Mouse (Mus musculus) cerebellum, postnatal 4 days (tissue): ENCODE data around the gene Eva1c.
"Not testable (repeated sequence)": the region's sequence is repeated elsewhere in the genome, so short reads cannot be mapped to it uniquely, and the experiment has no call there.

ENCODE experiments used
- DNase-seq, 2 experiments: peaks; one replicate each; pipeline ENCODE4 v3.0.0; 2022; ENCODE audit warnings: low spot score in 2 of 2, mixed read lengths in 1 of 2

Eva1c gene

DNA sequence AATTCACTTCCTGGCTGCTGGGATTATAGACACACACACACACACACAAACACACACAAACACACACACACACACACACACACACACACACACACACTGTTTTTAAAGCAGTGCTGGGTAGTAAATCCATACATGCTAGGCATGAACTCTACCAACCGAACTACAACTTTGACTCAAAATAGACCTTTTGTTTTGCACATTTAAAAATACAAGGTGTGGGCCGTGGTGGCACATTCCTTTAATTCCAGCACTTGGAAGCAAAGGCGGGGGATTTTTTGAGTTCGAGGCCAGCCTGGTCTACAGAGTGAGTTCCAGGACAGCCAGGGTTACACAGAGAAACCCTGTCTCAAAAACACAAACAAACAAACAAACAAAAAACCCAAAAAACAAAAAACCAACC, 2.5 kb upstream of the Eva1c start:
- DNase-seq, result not testable (repeated sequence)

DNA sequence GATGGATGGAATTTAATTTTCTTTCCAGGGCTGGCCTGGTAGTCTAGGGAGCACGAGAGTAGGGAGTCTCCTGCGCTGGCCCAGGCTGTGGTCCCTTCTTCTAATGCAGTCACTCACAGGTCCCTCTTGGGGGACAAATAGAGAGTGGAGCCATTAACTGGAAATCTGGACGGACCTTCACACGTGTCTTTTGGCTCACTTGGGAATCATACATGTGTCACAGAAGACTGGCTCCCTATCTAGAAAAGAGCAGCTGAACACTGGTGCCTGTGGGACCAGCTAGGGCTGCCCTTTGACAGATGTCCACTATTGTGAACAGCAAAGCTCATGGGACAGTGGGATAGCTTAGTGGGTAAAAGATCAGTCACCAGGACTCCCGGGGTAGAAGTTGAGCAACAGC, 478 bp upstream of the Eva1c start:
- DNase-seq, result no peak

DNA sequence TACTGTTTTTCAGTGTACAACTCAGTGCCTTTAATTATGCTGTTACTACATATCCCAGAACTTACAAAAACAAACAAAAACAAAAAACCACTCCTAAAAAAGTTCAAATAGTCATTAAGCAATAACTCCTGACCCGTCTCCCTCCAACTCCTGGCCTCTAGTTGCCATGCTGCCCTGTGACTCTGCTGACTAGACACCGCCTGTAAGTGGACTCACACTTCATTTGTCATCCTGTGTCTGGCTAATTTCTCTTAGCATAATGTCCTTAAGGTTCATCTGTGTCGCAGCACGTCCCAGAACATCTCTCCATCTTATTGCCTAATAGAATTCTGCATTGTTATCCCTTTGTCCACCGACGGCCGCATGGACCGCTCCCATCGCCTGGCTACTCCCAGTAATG, 979 bp downstream of the Eva1c start:
- no peak for DNase-seq

DNA sequence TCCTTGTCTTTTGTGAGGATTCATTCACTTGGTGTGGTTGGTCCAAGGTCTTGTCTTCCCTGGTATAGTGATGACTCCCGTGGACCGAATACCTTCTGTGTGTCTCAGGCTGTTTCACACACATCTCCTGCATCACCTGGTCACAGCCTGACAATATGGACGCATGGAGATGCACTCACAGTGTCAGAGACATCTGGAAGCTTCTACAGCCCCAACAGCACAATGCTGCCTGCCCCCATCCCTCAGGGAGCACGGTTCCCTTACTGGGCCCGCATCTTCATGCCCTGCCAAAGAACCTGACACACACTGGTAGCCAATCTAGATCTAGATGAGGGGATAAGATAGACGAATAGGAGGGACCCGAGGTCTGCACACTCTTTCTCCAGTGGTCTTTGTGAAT, 2.6 kb downstream of the Eva1c start:
- DNase-seq, result no peak

DNA sequence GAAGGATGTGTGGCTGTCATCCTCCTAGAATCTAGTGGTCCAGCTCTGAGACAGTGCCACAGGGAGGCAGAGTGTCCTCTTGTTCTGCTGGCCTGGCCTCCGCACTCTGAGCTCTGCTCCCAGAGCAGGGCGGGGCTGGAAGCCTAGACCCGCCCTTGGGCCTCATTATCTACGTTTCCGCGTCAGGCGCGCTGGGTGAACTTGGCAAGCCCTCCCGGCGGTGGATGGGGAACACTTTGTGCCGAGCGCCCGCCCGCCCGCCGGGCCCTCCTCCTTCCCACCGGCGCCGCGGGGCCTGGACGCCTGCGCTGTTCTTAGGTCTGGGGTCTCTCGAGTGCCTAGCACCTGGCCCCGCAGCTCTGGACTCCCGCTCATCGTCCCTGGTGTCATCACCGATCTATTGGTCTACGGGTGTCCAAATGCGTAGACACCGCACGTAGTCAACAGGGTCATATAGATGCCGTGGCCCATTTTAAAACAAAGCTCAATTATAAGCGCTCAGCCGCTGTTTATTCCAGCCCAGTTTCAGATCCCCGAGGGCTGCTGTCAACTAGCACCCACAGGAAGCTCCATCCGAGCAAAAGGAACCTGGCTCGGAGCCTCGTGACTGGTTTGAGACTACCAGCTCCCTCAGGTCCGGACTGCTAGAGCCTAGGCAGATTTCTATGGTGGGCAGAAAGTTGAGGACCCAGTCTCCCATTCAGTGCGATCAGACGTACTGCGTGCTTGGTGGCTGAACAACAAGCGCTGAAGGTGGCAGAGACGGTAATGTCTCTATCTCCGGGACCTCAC, 3.6 kb downstream of the Eva1c start:
- peak in 1 of 2 experiments; percentile 59 for DNase-seq

DNA sequence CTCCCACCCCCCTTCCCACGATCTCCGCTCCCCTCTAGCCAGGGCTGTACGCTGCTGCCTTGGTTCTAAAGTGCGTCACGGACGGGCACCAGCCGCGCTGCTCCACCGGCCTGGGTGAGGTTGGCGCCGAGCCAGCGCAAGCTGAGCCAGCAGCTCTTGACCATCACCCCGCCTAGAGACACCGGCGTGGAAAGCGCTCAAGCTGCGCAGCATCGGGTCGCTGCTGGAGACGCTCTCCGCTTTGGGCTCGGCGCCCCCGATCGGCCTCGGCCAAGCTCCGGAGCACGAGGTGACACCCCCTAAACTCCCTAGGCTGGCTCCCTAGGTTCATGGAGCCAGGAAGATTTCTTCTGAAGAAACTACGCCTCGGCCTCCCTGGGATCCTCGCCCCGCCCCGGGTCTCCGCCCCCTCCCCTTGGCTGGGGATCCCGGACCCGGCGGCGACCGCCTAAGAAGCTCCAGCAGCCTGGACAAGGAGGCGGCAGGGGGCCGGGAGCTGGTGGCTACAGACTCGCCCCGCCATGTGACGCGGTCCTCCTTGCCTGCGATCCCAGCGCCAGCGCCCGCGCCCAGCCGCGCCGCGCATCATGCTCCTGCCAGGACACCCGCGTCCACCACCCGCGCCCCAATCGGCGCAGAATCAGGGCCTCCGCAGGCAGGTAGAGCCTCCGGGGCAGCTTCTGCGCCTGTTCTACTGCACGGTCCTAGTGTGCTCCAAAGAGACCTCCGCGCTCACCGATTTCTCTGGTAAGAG, 4.3 kb downstream of the Eva1c start:
- DNase-seq, result peak in 1 of 2 experiments; percentile 56

DNA sequence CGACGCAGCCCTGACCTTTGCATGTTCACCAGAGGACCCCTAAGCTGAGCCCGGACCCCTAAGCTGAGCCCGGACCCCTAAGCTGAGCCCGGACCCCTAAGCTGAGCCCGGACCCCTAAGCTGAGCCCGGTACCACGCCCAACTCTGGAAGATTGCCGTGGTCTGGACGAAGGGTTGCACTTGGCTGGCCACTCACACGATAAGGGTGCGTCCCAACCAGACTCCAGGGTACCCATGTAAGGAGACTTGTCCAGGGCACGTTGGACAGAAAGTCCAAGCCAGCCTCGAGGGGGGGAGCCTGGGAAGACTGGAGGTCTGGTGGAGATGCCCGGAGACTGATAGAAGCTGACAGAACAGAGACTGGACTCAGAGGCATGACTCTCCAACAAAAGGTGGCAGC, 5.2 kb downstream of the Eva1c start:
- DNase-seq, result no peak

DNA sequence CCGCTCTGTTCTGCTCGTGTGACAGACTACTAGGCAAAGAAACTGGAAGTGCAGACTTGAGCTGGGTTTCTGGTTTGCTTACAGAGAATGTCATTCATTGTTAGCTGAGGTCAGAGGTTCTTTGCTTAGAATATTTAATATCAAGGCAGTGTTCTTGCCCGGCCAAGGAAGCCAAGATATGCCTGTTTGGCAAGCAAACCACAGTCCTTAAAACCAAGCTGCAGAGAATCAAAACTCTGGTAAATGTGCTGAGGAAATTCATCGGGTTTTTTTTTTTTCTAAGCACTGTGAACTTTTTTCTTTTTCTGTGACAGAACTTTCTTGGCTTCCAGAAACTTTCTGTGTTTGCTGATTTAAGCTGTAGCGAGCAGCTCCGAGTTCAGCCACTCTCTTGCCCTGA, 6.0 kb downstream of the Eva1c start:
- DNase-seq, result no peak

DNA sequence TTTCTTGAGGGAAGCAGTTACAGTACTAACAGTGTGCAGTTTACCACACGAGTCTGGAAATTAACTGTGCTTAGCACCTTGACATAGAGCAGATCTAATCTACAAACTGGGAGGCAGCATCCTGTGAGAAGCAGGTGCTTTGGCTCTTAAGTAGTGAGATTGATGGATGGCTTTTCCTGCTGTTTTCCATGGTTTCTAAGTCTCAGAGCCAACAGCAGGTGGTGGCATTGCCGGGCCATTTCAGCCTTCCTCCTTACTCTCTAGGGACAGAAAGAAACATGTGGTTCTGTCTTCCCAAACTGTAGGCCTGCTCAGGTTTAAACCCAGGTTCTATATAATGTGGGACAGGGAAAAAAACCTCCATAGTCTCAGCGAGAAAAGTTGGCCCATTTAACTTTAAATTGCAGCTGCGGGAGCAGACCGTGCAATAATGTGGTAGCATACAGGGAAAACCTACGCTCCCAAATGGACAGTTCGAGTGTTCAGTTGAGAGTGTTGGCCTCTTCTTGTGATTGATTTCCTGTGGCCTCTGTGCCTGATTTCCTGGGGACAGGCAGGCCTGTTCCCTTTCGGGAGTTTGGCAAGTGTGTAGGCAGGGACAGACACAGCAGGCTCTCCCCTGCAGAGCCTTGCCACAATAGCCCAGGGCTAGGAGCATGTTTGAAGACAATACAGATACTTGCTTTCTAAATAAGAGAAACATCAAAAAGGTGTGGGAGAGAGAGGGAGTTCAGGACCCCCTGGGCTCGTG, 6.7 kb downstream of the Eva1c start:
- no peak for DNase-seq

DNA sequence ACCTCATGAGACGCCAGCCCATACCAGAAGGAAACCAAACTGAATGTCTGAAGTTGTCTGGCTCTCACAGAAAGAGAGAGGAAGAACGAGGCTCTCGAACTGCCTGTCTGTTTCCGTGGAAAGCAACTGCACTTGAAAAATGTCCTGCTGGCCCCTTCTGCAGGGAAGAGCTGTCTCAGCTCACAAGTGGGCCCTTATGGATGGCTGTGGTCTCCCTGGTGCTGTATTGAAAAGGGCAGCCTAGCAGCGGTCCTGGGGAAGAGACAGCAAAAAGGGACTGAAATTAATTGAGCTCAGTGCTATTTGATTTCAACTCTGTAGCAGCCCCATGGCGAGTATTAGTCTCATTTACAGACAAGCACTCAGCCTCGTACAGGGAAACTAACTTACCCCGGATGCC, 10.9 kb downstream of the Eva1c start:
- DNase-seq, result no peak

DNA sequence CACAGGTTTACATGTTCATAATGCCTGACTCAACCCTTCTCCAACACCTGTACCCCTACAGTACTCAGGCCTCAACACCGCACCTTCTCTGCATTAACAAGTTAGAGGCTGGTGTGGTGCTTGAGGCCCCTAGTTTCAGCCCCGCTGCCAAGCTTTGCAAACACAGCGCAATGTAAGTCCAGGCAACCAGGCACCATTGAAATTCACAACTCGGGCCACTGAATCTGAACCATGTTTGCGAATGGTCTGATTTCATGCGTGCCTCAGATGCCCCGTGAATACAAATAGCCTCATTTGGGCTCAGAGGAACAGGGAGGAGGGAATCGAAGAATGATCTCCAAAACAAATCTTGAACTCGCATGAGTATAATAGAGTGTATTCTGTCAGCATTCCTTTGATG, 15.6 kb downstream of the Eva1c start:
- no peak for DNase-seq

DNA sequence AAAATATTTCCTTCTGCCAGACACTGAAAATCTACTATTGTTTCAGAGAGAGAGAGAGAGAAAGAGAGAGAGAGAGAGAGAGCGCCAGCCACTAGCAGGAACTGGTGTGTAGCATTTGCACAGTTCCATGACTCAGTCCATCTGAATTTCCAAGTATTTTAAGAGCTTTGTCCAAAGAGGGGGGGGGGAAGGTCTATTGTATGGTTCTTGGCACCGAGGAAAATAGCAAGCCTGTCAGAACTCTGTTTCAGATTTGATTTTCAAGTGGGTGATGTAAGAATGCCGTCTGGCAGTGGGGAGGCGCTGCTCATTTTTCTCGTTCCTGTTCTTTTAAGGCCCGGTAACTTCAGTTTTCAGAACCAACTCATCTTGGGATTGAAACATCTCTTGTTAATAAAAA, 18.5 kb downstream of the Eva1c start:
- DNase-seq, result no peak

DNA sequence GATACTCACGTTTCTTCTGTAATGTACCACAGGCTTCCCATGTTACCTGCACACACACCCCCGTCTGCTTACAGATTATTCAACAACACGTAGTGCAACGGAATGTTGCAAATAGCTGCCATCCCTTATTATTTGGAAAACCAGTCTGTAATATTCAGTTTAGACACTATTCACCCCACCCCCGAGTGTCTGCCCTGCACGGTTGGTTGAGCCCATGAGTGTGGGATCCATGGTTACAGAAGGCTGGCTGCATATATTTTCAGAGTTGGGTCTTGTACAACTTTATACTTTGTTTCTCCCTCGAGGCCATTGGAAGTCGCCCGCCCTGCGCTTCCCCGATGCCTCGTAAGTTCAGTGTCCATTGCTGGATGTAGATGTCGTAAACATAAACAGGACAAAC, 19.1 kb downstream of the Eva1c start:
- no peak for DNase-seq

DNA sequence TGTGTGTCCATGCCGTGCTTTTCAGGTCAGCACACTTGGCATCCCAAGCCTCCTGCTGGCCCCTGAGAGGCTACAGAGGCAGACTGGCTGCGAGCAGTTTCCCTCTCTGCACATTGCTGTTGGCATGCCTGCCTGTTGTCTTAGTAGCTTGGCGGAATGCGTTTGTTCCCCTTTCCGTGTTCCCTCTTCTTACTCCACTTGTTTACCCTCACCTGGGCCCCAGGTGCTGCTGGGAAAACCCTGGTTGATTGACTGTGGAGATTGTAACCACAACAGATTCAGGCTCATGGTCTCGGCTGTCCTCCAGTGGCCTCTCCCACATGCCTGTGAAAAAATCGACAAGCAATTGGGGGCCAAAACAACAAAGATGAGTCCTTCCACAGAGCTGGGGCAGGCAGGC, 22.2 kb downstream of the Eva1c start:
- DNase-seq, result no peak

DNA sequence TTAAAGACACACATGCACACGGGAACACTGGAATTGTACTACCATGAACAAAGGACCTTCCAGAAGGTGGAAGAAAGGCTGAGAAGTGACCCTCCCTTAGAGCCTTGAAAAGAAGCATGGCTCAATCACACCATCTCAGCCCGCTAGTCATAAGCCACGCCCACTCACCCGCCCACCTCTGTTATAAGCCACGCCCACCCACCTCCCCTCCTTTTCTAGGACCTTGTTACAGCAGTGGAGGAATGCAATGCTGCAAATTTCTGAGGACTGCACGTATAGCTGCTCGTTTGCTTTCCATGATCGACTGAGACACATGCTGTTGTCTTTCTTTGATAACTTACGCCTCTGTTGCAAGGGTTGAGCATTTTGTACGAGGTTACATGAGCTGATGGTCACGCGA, 22.7 kb downstream of the Eva1c start:
- DNase-seq, result no peak

DNA sequence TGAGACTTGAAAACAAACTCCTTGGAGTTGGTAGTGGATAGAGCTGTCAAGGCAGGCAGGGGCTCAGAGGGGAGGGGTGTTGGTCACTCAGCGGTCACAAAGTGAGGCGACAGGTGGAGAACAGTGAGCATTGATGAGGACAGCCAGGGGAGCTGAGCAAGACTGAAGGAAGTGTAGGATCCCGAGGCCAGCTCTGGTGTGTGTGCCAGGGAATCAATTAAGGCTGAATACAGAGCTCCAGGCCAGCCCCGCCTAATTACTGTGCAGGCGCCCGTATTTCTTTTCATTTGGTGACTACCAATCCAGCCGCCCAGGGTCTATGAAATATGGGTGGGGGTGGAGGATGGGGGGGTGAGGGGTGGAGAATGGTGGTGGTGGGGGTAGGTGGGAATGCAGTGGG, 24.4 kb downstream of the Eva1c start:
- no peak for DNase-seq

DNA sequence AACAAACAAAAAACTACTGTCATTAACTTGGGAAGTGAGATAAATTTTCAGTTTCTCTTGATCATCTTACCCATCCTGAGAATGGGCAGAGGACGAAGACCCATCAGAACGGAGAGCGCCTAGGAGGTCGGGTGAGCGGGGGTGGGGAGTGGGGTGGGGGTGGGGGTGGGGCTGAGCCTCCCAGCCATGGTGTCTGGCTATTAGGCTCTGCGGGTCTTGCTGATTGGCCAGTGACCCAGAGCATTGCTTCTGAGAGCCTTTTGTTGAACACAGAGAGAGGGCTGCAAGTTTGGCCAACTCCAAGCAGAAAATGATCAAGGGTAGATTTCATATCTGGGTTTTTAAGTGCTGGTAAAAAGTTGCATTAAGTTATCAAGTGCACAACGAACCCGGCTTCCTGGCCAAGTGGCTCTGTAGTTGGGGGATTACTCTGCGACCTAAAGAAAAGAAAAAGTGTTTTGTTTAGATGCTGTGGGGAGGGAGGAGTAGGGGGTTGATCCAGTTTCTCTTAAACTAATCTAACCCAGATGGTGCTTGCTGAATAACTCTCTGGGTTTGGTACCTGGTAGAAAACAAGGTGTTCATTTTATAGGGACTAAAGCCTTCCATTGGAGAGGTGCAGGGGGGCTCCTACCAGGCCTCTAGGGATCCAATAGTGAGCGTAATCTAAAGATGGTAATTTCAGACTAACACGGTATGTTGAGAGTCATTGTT, 25.3 kb downstream of the Eva1c start:
- DNase-seq, result no peak

DNA sequence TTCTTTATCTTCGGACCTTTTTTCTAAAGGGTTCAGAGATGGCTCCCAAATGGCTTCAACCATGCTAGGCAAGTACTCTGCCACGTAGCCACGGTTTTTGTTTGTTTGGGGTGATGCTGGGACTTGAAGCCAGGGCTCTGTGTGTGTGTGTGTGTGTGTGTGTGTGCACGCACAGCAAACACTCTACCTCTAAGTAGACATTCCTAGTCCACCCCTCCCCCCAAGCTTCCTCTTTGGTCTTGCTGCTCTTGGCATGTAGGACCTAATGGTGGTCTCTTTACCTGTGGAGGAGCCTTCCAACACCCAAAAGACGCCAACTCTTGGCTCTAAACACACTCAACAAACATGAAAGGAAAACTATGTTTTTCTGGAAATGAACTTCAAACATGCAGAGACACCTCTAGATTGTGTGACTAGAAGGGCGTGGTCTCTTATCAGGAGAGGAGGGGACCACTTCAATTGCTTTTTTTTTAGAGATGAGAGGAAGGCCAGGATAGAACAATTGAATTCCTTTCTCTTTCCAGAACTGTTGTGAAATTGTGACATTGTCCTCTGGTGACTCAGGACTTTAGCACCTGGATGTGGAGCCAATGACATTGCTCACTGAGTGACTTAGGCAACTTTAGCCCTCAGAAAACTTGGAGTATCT, 30.2 kb downstream of the Eva1c start:
- no peak for DNase-seq

DNA sequence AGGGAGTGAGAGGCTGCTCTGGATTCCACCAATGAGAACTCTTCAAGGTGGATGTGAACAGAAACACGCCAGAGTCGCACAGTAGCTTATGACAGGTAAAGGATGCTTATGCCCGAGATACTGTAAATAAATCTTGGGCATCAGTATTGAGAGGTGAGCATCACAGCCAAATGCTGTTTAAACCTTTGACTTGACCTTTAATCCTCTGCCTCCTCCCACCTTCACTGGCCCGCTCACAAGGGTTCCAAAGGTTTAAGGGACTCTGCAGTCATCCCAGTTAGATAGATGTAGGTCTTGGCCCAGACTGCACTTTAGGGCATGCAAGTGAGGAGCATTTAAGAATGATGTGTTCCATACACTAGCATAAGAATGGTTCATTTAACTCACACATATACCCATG, 31.7 kb downstream of the Eva1c start:
- DNase-seq, result no peak

DNA sequence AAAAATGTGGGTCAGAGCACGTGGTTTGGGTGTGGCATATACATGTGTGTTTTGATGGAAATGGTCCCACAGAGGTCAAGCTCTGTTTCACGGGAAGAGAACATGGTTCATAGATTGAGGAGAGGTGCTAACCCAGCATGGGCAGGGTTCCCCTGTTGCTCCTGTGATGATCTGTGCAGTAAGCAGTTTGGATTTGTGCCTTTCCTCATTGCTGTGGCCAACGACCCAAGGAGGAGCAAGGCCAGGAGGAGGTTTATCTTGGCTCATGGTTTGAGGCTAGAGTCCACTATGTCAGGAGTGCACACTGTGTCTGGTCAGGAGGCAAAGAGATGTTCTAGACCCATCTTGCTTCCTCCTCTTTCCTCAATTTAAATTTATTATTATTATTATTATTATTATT, 36.5 kb downstream of the Eva1c start:
- no peak for DNase-seq

DNA sequence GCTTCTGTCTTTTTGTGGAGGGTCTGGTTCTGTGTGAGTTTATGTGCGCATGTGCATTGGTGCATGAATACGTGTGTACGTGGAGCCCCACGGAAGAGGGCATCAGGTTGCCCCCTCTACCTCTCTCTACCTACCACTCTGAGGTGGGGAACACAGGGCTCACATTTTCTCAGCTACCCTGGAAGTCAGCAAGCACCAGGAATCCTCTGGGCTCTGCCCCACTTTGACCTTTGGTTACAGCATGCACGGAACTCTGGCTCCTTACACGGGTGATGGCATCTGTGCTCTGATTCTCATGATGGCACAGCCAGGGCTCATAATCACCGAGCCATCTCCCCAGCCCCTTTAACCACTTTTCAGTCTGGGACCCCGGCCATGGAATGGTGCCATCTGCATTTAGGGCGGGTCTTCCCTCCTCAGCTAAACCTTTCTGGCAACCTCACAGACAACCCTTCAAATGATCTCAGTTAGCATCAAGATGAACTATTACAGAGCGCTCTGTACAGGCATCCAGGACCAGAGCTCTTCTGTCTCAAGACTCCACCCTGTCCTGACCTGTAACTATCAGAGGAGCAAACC, 37.0 kb downstream of the Eva1c start:
- DNase-seq, result no peak
